Mouse (Mus musculus): ENCODE measurements at regions not wholly inside any gene's neighbourhood (a gene's known extent, or its start where the extent isn't known, plus 50 kb on each side); places are given as distances from the start of the nearest gene placed in this dataset.

DNA sequence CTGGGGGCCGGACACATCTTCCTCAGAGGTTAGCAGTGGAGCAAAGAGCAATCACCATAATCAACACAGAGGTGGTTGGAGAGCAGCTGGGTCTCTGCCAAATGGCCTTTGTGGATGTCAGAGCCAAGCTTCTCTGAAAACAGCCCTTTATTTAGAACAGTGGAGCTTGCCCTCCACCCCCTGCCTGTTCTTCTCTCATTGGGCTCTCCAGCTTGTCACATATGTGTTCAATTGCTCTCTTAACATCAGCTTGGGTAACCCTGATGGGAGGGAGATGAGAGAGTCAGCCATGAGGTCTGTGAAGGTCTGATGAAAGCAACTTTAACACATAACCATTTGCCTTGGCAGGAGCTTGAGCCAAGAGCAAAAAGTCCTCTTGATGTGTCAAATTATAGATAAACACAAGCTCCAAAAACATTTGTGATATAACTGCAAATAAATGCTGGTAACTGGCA is 140.1 kb upstream of the Spdl1 start:
- Histone ChIP-seq H3K4me1 (replicated peaks) (no peaks in the 10 kb centered on the region), H3K4me2 (no peak overlapping the region), H3K9ac (no peak overlapping the region), H3K27ac (replicated peaks) (no peak overlapping the region), H3K27me3 (no peaks in the 10 kb centered on the region), H3K36me3 (no peaks in the 10 kb centered on the region), H3K4me3 (no peak overlapping the region), H3K9me3 (no peaks in the 10 kb centered on the region)
- no peak for ATAC-seq (ENCODE audit: low read depth)
- WGBS = 62% methylated on average over 1 of the region's 1 CpGs

- WGBS = 81% methylated on average over 5 of the region's 5 CpGs
- ATAC-seq (ENCODE audit: low read depth) = no peak
- H3K4me2 ChIP-seq = no peak overlapping the region
- H3K36me3 ChIP-seq = no peaks in the 10 kb centered on the region
- H3K9ac ChIP-seq = no peak overlapping the region
- H3K27ac ChIP-seq (replicated peaks) = no peak overlapping the region
- H3K9me3 ChIP-seq = no peaks in the 10 kb centered on the region
- no peaks in the 10 kb centered on the region for H3K4me1 ChIP-seq (replicated peaks)
- no peak overlapping the region for H3K4me3 ChIP-seq
- H3K27me3 ChIP-seq = no peaks in the 10 kb centered on the region
Observed at GRCm38 (mm10) chr11:34973012-34973411, 139.6 kb upstream of the Spdl1 start.

- no peaks in the 10 kb centered on the region for H3K36me3 ChIP-seq
- WGBS = 81% methylated on average over 7 of the region's 7 CpGs
- no peak overlapping the region for H3K27ac ChIP-seq (replicated peaks)
- H3K4me1 ChIP-seq (replicated peaks) = no peaks in the 10 kb centered on the region
- no peak overlapping the region for H3K4me3 ChIP-seq
- H3K4me2 ChIP-seq = no peak overlapping the region
- H3K27me3 ChIP-seq = no peaks in the 10 kb centered on the region
- ATAC-seq (ENCODE audit: low read depth) = no peak
- no peaks in the 10 kb centered on the region for H3K9me3 ChIP-seq
- H3K9ac ChIP-seq = no peak overlapping the region
Observed at GRCm38 (mm10) chr11:34959291-34959690, 125.8 kb upstream of the Spdl1 start.

- Histone ChIP-seq H3K27me3 (no peaks in the 10 kb centered on the region), H3K9ac (no peak overlapping the region), H3K4me3 (no peak overlapping the region), H3K4me1 (replicated peaks) (0 out of 2 replicates have a peak, but pooled peaks cover 7% of the 10 kb centered on the region), H3K9me3 (no peaks in the 10 kb centered on the region), H3K27ac (replicated peaks) (no peak overlapping the region), H3K36me3 (no peaks in the 10 kb centered on the region), H3K4me2 (no peak overlapping the region)
- no peak for ATAC-seq (ENCODE audit: low read depth)
- WGBS = 68% methylated on average over 4 of the region's 4 CpGs
Observed at GRCm38 (mm10) chr11:34941486-34942456, 108.3 kb upstream of the Spdl1 start.

- H3K9me3 ChIP-seq = no peaks in the 10 kb centered on the region
- H3K4me2 ChIP-seq = no peak overlapping the region
- H3K27me3 ChIP-seq = no peaks in the 10 kb centered on the region
- H3K36me3 ChIP-seq = no peaks in the 10 kb centered on the region
- no peak for ATAC-seq (ENCODE audit: low read depth)
- no peak overlapping the region for H3K27ac ChIP-seq (replicated peaks)
- H3K4me1 ChIP-seq (replicated peaks) = 0 out of 2 replicates have a peak, but pooled peaks cover 7% of the 10 kb centered on the region
- whole genome bisulfite sequencing = 80% methylated on average over 8 of the region's 8 CpGs
- no peak overlapping the region for H3K9ac ChIP-seq
- H3K4me3 ChIP-seq = no peak overlapping the region
Observed at GRCm38 (mm10) chr11:34940151-34940550, 106.7 kb upstream of the Spdl1 start.

GRCm38 (mm10) chr11:34939002-34939401 is 105.6 kb upstream of the Spdl1 start:
- 85% methylated on average over 4 of the region's 4 CpGs for WGBS
- no peaks in the 10 kb centered on the region for H3K36me3 ChIP-seq
- no peak for ATAC-seq (ENCODE audit: low read depth)

DNA sequence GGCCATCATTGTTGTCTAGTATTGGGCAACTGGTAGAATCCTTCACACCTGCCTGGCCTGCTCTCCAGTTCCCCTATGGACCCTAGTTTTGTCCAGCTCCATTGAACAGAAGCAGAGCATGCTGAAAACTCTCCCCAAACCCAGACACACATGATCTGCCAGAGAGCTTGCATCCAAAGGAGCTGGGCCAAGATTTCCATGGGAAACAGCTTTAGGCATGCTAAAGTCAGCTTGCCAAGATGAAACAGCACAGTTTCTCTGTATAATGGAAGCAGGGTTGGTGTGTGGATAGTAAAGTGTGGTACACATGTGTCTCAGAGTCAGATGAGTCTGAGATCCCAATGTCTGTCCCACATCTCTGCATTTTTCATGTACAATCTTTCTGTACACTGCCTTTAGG is 98.8 kb upstream of the Spdl1 start:
- ATAC-seq (ENCODE audit: low read depth) = no peak
- Histone ChIP-seq H3K4me3 (no peak overlapping the region), H3K4me2 (no peak overlapping the region), H3K27ac (replicated peaks) (no peak overlapping the region), H3K9ac (no peak overlapping the region), H3K4me1 (replicated peaks) (no peaks in the 10 kb centered on the region; the same call in 1 of the 2 replicates), H3K9me3 (no peaks in the 10 kb centered on the region), H3K36me3 (no peaks in the 10 kb centered on the region), H3K27me3 (no peaks in the 10 kb centered on the region)

More at GRCm38 (mm10) chr11:34939002-34939401, 105.6 kb upstream of the Spdl1 start:
- Histone ChIP-seq H3K27me3 (no peaks in the 10 kb centered on the region), H3K4me2 (no peak overlapping the region), H3K27ac (replicated peaks) (no peak overlapping the region), H3K4me1 (replicated peaks) (peaks cover 7% of the 10 kb centered on the region; the same call in 1 of the 2 replicates), H3K9ac (no peak overlapping the region), H3K9me3 (no peaks in the 10 kb centered on the region), H3K4me3 (no peak overlapping the region)

- Histone ChIP-seq H3K27me3 (no peaks in the 10 kb centered on the region), H3K9me3 (no peaks in the 10 kb centered on the region), H3K27ac (replicated peaks) (no peak overlapping the region), H3K4me3 (no peak overlapping the region), H3K9ac (no peak overlapping the region), H3K4me2 (no peak overlapping the region), H3K36me3 (no peaks in the 10 kb centered on the region), H3K4me1 (replicated peaks) (no peaks in the 10 kb centered on the region)
- ATAC-seq (ENCODE audit: low read depth) = no peak
- WGBS = 76% methylated on average over 1 of the region's 1 CpGs
Observed at GRCm38 (mm10) chr11:34917175-34917574, 83.7 kb upstream of the Spdl1 start.

DNA sequence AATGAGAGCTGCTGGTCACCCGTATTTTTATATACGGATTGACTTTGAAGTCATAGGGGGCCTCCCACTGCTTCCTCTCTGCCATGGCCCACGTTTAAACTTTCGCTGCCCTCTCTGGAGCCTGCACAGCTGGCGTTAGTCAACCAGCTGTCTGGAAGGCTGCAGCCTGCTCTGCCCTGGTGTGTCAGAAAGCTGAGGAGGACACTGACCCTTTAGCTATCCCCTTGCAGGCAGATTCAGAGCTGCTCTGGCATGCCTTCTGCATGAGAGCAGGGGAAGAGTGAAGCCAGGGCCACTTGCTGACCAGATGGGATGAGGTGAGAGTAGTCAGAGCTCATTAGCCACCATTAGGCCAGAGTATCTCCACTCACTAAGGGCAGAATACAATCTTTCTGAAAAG is 76.4 kb upstream of the Spdl1 start:
- 59% methylated on average over 5 of the region's 5 CpGs for WGBS
- Histone ChIP-seq H3K4me1 (replicated peaks) (no peaks in the 10 kb centered on the region; the same call in 1 of the 2 replicates), H3K36me3 (no peaks in the 10 kb centered on the region), H3K27ac (replicated peaks) (no peak overlapping the region), H3K9ac (no peak overlapping the region), H3K4me3 (no peak overlapping the region), H3K27me3 (no peaks in the 10 kb centered on the region), H3K4me2 (no peak overlapping the region), H3K9me3 (no peaks in the 10 kb centered on the region)
- no peak for ATAC-seq (ENCODE audit: low read depth)

- H3K9ac ChIP-seq = no peak overlapping the region
- ATAC-seq (ENCODE audit: low read depth) = peak; percentile 53
- no peak overlapping the region for H3K27ac ChIP-seq (replicated peaks)
- no peaks in the 10 kb centered on the region for H3K9me3 ChIP-seq
- WGBS = 37% methylated on average over 4 of the region's 4 CpGs
- H3K4me3 ChIP-seq = no peak overlapping the region
- H3K36me3 ChIP-seq = no peaks in the 10 kb centered on the region
- H3K4me1 ChIP-seq (replicated peaks) = no peaks in the 10 kb centered on the region; the same call in 1 of the 2 replicates
- no peak overlapping the region for H3K4me2 ChIP-seq
- H3K27me3 ChIP-seq = no peaks in the 10 kb centered on the region
Observed at GRCm38 (mm10) chr11:34904271-34904670, 70.8 kb upstream of the Spdl1 start.

DNA sequence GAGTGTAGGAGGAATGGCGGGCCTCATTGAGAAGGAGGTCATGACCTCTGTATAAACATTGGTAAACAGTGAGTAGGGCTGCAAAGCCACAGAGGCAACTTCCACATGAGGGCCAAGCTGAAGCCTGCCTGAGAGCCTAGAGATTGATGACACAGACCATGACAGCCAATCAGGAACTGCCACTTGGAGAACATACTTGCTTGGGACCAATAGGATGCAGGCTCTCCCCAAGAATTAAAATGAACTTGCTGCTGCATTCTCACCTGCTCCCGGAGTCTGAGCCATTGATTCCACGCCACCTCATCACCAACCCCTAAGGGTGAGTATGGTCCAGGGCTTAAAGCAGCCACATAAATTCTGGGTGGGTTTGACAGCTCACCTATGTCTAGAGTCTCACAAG is 66.0 kb upstream of the Spdl1 start:
- ATAC-seq (ENCODE audit: low read depth) = no peak
- no peak overlapping the region for H3K4me3 ChIP-seq
- 66% methylated on average over 3 of the region's 3 CpGs for WGBS

GRCm38 (mm10) chr11:34895624-34896023 is 62.2 kb upstream of the Spdl1 start:
- Histone ChIP-seq H3K4me1 (replicated peaks) (0 out of 2 replicates have a peak, but pooled peaks cover 7% of the 10 kb centered on the region), H3K36me3 (no peaks in the 10 kb centered on the region), H3K4me2 (no peak overlapping the region), H3K9me3 (no peaks in the 10 kb centered on the region), H3K27ac (replicated peaks) (no peak overlapping the region), H3K27me3 (no peaks in the 10 kb centered on the region), H3K9ac (no peak overlapping the region), H3K4me3 (no peak overlapping the region)
- ATAC-seq (ENCODE audit: low read depth) = no peak
- 62% methylated on average over 7 of the region's 7 CpGs for WGBS

More for the DNA sequence above, 66.0 kb upstream of the Spdl1 start:
- no peak overlapping the region for H3K27ac ChIP-seq (replicated peaks)
- H3K4me1 ChIP-seq (replicated peaks) = peaks cover 7% of the 10 kb centered on the region; the same call in 1 of the 2 replicates
- no peaks in the 10 kb centered on the region for H3K9me3 ChIP-seq
- H3K27me3 ChIP-seq = no peaks in the 10 kb centered on the region
- no peak overlapping the region for H3K4me2 ChIP-seq
- H3K9ac ChIP-seq = no peak overlapping the region
- no peaks in the 10 kb centered on the region for H3K36me3 ChIP-seq

Data from neural tube, embryonic 13.5 days (tissue).